Mouse (Mus musculus) bone marrow macrophage, adult 2 months (primary cell): ENCODE measurements around the gene Slc41a3.

Experiments used
- CTCF ChIP-seq: IDR thresholded peaks from 2 replicates; pipeline ENCODE4 v1.5.1; 2012; ENCODE audit warnings: low read depth, mild to moderate bottlenecking, low read length, moderate library complexity
- POLR2A ChIP-seq: IDR thresholded peaks from 2 replicates; pipeline ENCODE4 v1.6.1; 2012; ENCODE audit warnings: mild to moderate bottlenecking, low read depth, low read length, borderline replicate concordance

DNA sequence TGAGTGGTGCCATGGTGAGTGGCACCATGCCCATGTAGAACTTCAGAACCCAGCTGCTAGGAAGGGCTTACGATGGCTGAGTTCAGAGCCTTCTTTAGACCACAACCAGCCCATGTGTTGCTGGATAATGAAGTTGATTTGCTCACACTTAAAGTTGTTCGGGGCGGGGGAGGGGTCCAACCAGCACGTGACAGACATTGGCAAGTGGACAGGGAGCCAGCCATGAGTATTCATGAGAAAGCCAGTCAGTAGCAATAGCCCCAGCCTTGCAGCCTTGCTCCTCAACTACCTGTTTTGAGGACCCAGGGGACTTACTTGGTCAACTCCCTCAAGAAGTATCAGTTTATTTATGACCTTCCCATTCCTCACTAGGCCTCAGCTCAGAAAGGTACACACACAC is 40.4 kb downstream of the Slc41a3 start:
- TF ChIP-seq CTCF (no peak), POLR2A (no peak)
